Mouse (Mus musculus): Measurements from ENCODE around the gene Swap70.

Swap70 gene

DNA sequence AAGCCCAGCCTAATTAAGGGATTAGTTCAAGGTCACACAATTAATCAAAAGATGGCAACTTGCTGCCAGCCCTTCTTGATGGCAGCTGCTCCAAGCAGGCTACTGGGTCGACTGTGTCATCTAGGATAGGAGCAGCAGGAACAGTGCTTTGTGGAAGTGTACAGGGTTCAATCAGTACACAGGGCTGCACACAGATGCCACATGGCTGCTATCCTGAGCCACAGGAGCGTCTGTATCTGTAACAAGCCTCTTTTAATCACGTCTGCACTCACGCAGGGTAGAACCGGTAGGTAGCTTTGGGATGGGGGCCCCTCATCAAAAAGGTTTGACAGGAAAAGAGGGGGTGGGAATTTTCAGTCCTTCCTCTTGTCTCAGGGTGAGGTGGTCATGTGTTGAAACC, 84.8 kb downstream of the Swap70 start:
- no peak for DNase-seq (ENCODE audit: low spot score)

- DNase-seq (ENCODE audit: low spot score) = no peak
These were observed 86.2 kb downstream of the Swap70 start for GRCm38 (mm10) chr7:110307741-110308140.

GRCm38 (mm10) chr7:110309246-110309645, 87.7 kb downstream of the Swap70 start:
- no peak for DNase-seq (ENCODE audit: low spot score)

DNA sequence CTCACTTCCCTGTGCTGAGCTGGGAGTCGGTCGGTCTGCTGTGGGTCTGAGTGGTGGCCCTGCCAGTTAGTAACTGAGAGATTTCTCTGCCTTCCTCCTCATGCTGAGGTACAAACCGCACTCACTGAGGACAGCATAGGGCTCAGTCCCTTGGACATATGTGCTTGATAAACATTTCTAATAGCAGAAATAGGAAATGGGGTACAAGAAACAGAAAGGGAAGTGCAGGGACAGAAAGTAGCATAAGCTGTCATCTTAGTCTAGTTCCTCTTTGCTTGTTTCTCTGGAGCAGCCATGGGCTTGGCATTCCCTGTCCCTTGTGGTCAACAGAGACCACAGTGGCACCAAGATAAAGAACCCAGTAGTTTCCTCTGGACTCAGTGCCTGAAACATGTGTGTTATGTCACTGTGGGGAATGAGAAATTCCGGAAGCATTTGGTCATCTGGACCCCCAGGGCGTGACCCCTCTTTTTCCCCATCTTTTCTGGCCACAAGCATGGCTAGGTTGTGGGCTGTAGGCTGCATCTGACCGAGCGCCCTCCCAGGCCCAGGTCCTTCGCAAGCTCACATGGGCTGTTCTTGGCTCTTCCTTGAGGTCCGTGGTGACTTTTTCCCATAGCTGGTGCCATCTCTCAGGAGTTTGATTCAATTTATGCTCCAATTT, 92.0 kb downstream of the Swap70 start:
- no peak for DNase-seq (ENCODE audit: low spot score)

DNA sequence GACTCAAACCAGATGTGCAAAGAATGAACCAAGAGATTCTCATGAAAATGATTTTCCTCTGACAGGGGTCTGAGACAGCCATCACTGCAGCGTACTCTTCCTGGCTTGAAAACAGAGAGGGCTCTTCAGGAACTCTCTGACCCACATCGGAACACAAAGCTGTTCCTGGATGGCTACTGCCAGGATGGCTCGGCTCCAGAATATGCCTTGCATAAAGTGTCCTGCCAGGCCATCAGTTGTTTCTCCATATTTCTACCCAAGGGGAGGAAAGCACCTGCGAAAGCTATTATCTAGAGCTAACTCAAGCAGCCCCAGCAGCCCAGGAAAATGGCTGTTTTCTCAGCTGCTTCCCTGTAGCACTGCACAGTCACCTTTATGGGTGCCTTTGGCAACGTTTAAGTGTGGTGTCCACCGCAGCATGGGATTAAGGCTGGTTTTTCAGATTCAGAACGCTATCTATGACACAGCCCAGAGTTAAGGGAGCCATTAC, 92.9 kb downstream of the Swap70 start:
- DNase-seq (ENCODE audit: low spot score) = no peak

DNA sequence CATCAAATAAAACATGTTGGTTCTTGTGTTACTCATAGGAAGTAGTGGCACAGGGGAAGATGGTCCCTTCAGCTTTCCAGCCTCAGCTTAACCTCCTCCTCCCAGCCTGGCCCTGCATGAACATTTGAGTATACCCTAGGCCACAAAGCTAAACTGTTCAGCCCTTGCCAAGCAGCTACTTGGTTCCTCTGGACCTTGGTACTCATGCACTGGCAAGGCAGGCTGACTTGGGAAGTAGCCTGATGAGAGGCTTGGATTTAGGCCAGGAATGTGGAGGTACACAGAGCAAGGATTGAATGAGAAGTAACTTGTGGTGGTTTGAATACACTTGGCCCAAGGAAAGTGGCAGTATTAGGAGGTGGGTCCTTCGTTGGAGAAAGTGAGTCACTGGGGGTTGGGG, 93.8 kb downstream of the Swap70 start:
- no peak for DNase-seq (ENCODE audit: low spot score)

DNA sequence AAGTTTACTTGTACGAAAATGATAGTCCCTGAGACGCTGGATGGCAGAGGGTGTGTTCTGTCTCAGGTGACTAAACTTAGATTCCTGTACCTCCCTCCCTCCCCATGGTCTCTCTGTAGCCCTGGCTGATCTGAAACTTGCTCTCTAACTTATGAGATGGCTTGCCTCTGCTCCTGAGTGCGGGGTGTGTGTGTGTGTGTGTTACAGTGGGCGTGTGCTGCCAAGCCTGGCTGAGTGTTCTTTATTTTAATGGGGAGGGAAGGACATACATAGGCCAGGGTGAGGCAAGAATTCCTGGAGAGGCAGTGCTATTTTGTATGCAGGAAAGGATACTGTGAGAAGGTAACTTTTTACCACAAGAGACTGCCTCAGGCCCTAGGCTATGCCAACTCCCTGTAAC, 95.9 kb downstream of the Swap70 start:
- no peak for DNase-seq (ENCODE audit: low spot score)

GRCm38 (mm10) chr7:110318971-110319519, 97.5 kb downstream of the Swap70 start:
- no peak for DNase-seq (ENCODE audit: low spot score)

DNA sequence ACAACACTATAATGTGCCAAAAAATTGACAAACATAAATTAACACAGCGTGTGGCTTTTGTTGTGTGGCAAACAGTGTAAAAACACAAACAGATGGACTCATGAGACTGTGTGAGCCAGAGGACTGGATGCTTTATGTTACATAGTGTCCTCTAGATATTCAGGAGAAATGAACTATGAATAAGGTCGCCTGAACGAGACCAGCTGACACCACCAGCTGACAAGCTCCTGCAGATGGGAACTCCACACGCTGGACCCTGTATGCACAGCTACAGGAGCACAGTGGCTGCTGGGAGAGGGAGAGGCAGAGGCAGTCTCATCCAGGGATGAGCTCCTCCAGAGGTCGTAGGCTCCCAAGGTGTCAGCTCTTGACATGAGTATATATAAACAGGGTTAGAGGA, 99.6 kb downstream of the Swap70 start:
- peak; percentile 15 for DNase-seq (ENCODE audit: low spot score)

DNA sequence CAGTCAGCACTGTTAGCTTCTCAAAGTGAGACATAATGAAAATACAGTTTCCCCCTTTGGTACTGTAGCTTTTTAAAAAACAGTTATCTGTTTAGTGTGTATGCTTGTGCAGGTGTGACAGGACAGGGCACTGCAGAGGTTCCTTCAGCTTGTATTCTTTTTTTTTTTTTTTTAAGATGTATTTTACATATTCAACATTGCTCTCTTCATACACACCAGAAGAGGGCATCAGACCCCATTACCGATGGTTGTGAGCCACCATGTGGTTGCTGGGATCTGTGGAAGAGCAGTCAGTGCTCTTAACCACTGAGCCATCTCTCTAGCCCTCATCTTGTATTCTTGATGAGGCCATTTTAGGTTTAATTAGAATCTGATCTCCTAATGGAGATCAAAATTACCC, 103.3 kb downstream of the Swap70 start:
- DNase-seq (ENCODE audit: low spot score) = no peak

GRCm38 (mm10) chr7:110325381-110326110, 104.0 kb downstream of the Swap70 start:
- no peak for DNase-seq (ENCODE audit: low spot score)

Measured in retina, embryonic 14.5 days (tissue).